Mouse (Mus musculus): ENCODE results near the gene Lim2. TPM values are rescaled to one million over a fixed set of nuclear protein-coding genes. Genes with fewer than 3 reads are reported as not detected.
A peak's percentile ranks its signal among the peaks of the same experiment; 100 is the strongest.
"Not testable (repeated sequence)": the region's sequence is repeated elsewhere in the genome, so short reads cannot be mapped to it uniquely, and the experiment has no call there.

The Lim2 gene
- polyA plus RNA-seq, 1 experiment from 2014 or later = 0.52 TPM

- WGBS = 69% methylated on average over 4 of the region's 4 CpGs
- TF ChIP-seq CTCF (IDR thresholded peaks at IDR 0.05; ENCODE audit: low read depth) = no peak
- Histone ChIP-seq H3K4me1 (replicated peaks; ENCODE audit: control insufficient read depth, insufficient read depth, low read length) (no peaks in the 10 kb centered on the region), H3K27me3 (replicated peaks; ENCODE audit: control insufficient read depth, insufficient read depth, low read length) (no peaks in the 10 kb centered on the region), H3K9ac (ENCODE audit: low read depth, low read length) (no peak within 1 kb of the TSS), H3K4me3 (ENCODE audit: low read depth, low read length) (no peak within 1 kb of the TSS), H3K36me3 (ENCODE audit: control insufficient read depth, insufficient read depth) (no peaks in the 10 kb centered on the region), H3K9me3 (ENCODE audit: control insufficient read depth) (no peaks in the 10 kb centered on the region), H3K27ac (ENCODE audit: low read depth, low read length) (no peak within 1 kb of the TSS), H3K4me2 (replicated peaks; ENCODE audit: low read depth) (no peak within 1 kb of the TSS)
- ATAC-seq = no peak
These were observed 19.3 kb upstream of the Lim2 start, which contains the start of gene Siglecg for GRCm38 (mm10) chr7:43408131-43408553. Gene Siglecg, plus strand, starts transcription at chr7:43408204.

GRCm38 (mm10) chr7:43409084-43409483 lies 18.4 kb upstream of the Lim2 start:
- no peak for ATAC-seq
- no peak overlapping the region for H3K4me2 ChIP-seq (replicated peaks; ENCODE audit: low read depth)
- no peaks in the 10 kb centered on the region for H3K27me3 ChIP-seq (replicated peaks; ENCODE audit: control insufficient read depth, insufficient read depth, low read length)
- H3K4me3 ChIP-seq (ENCODE audit: low read depth, low read length) = no peak overlapping the region
- H3K4me1 ChIP-seq (replicated peaks; ENCODE audit: control insufficient read depth, insufficient read depth, low read length) = no peaks in the 10 kb centered on the region
- TF ChIP-seq CTCF (IDR thresholded peaks at IDR 0.05; ENCODE audit: low read depth) = no peak
- 69% methylated on average over 3 of the region's 3 CpGs for WGBS
- no peaks in the 10 kb centered on the region for H3K9me3 ChIP-seq (ENCODE audit: control insufficient read depth)
- H3K27ac ChIP-seq (ENCODE audit: low read depth, low read length) = no peak overlapping the region
- H3K9ac ChIP-seq (ENCODE audit: low read depth, low read length) = no peak overlapping the region
- no peaks in the 10 kb centered on the region for H3K36me3 ChIP-seq (ENCODE audit: control insufficient read depth, insufficient read depth)

GRCm38 (mm10) chr7:43411724-43412123 lies 15.7 kb upstream of the Lim2 start:
- not testable (repeated sequence) for ATAC-seq; H3K9me3 ChIP-seq (ENCODE audit: control insufficient read depth); H3K27me3 ChIP-seq (replicated peaks; ENCODE audit: control insufficient read depth, insufficient read depth, low read length); H3K9ac ChIP-seq (ENCODE audit: low read depth, low read length); H3K27ac ChIP-seq (ENCODE audit: low read depth, low read length); H3K36me3 ChIP-seq (ENCODE audit: control insufficient read depth, insufficient read depth); H3K4me1 ChIP-seq (replicated peaks; ENCODE audit: control insufficient read depth, insufficient read depth, low read length); H3K4me2 ChIP-seq (replicated peaks; ENCODE audit: low read depth); H3K4me3 ChIP-seq (ENCODE audit: low read depth, low read length)
- 32% methylated on average over 4 of the region's 4 CpGs for WGBS

GRCm38 (mm10) chr7:43417298-43417697 lies 10.2 kb upstream of the Lim2 start:
- no peak overlapping the region for H3K9ac ChIP-seq (ENCODE audit: low read depth, low read length)
- no peaks in the 10 kb centered on the region for H3K9me3 ChIP-seq (ENCODE audit: control insufficient read depth)
- ATAC-seq = no peak
- H3K4me1 ChIP-seq (replicated peaks; ENCODE audit: control insufficient read depth, insufficient read depth, low read length) = no peaks in the 10 kb centered on the region
- H3K27me3 ChIP-seq (replicated peaks; ENCODE audit: control insufficient read depth, insufficient read depth, low read length) = no peaks in the 10 kb centered on the region
- H3K27ac ChIP-seq (ENCODE audit: low read depth, low read length) = no peak overlapping the region
- no peak overlapping the region for H3K4me3 ChIP-seq (ENCODE audit: low read depth, low read length)
- TF ChIP-seq CTCF (IDR thresholded peaks at IDR 0.05; ENCODE audit: low read depth) = 0 out of 2 replicates have a peak, but pooled peaks have one; percentile 14
- WGBS = 85% methylated on average over 10 of the region's 10 CpGs
- H3K36me3 ChIP-seq (ENCODE audit: control insufficient read depth, insufficient read depth) = no peaks in the 10 kb centered on the region
- H3K4me2 ChIP-seq (replicated peaks; ENCODE audit: low read depth) = no peak overlapping the region

DNA sequence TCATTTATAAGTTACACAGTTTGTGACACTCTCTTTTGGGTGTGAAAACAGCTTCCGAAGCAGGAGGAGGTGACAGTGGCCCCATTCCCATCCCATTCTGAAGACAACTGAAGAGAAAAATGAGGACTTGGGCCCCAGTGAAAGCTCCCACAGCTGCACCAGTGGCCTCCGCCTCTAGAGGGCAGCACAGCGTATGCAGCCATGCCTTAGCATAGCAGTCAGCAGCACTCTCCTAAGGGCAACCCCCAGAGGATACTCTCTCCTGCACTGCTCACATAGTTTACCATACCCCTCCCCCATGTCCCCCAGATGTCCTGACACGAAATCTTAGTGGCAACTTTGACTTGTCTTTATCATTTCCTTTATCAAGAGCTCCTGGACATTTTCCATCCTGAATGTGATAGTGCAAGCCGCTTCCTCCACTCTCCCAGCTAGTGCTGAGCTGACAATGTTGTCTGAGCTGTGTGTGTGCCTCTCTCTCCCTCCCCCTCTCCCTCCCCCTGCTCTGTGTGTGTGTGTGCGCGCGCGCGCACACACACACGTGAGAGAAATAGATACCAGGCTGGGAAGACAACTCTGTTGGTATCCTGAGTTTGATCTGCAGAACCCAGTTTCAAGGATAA lies 4.4 kb upstream of the Lim2 start:
- no peaks in the 10 kb centered on the region for H3K27me3 ChIP-seq (replicated peaks; ENCODE audit: control insufficient read depth, insufficient read depth, low read length)
- TF ChIP-seq CTCF (IDR thresholded peaks at IDR 0.05; ENCODE audit: low read depth) = peak; percentile 97
- ATAC-seq = peak; percentile 64
- H3K4me1 ChIP-seq (replicated peaks; ENCODE audit: control insufficient read depth, insufficient read depth, low read length) = no peaks in the 10 kb centered on the region
- H3K36me3 ChIP-seq (ENCODE audit: control insufficient read depth, insufficient read depth) = no peaks in the 10 kb centered on the region
- H3K27ac ChIP-seq (ENCODE audit: low read depth, low read length) = no peak overlapping the region
- no peaks in the 10 kb centered on the region for H3K9me3 ChIP-seq (ENCODE audit: control insufficient read depth)
- H3K4me2 ChIP-seq (replicated peaks; ENCODE audit: low read depth) = 0 out of 2 replicates have a peak overlapping the region, but pooled peaks have one; percentile 24
- WGBS = 14% methylated on average over 11 of the region's 11 CpGs
- H3K9ac ChIP-seq (ENCODE audit: low read depth, low read length) = no peak overlapping the region
- no peak overlapping the region for H3K4me3 ChIP-seq (ENCODE audit: low read depth, low read length)

DNA sequence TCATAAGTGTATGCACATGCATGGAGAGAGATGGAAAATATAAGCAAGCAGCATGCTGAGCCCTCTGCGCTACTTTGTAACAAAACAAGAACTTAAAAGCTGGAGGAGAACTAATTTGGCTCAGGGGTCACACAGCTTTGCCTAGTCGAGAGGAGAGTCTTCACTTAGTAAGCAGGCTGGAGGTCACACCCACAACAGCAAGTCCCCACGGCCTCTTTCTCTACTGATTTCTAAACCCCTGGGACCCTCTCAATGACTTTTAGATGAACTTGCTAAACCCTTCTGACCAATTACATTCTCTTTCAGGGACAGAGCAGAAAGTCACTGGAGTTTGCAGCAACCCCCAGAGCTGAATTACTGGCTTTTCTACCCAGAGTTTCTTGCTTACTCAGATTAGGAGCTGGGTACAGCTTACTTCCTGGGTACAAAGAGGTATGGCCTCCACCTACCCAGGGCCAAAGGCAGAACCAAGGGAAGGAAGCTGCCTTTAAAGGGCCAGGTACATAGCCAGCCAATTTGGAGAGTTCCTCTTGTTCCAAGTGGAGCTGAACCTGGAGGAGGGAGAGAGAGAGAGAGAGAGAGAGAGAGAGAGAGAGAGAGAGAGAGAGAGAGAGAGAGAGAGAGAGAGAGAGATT lies 3.4 kb upstream of the Lim2 start:
- Histone ChIP-seq H3K36me3 (ENCODE audit: control insufficient read depth, insufficient read depth) (no peaks in the 10 kb centered on the region), H3K4me1 (replicated peaks; ENCODE audit: control insufficient read depth, insufficient read depth, low read length) (no peaks in the 10 kb centered on the region), H3K27me3 (replicated peaks; ENCODE audit: control insufficient read depth, insufficient read depth, low read length) (no peaks in the 10 kb centered on the region), H3K9me3 (ENCODE audit: control insufficient read depth) (no peaks in the 10 kb centered on the region), H3K4me2 (replicated peaks; ENCODE audit: low read depth) (no peak overlapping the region), H3K9ac (ENCODE audit: low read depth, low read length) (no peak overlapping the region), H3K27ac (ENCODE audit: low read depth, low read length) (no peak overlapping the region), H3K4me3 (ENCODE audit: low read depth, low read length) (no peak overlapping the region)
- ATAC-seq = no peak
- no peak for TF ChIP-seq CTCF (IDR thresholded peaks at IDR 0.05; ENCODE audit: low read depth)
- WGBS = 66% methylated on average over 3 of the region's 3 CpGs
